Mouse (Mus musculus): ENCODE data around the gene Fopnl.

The Fopnl gene

DNA sequence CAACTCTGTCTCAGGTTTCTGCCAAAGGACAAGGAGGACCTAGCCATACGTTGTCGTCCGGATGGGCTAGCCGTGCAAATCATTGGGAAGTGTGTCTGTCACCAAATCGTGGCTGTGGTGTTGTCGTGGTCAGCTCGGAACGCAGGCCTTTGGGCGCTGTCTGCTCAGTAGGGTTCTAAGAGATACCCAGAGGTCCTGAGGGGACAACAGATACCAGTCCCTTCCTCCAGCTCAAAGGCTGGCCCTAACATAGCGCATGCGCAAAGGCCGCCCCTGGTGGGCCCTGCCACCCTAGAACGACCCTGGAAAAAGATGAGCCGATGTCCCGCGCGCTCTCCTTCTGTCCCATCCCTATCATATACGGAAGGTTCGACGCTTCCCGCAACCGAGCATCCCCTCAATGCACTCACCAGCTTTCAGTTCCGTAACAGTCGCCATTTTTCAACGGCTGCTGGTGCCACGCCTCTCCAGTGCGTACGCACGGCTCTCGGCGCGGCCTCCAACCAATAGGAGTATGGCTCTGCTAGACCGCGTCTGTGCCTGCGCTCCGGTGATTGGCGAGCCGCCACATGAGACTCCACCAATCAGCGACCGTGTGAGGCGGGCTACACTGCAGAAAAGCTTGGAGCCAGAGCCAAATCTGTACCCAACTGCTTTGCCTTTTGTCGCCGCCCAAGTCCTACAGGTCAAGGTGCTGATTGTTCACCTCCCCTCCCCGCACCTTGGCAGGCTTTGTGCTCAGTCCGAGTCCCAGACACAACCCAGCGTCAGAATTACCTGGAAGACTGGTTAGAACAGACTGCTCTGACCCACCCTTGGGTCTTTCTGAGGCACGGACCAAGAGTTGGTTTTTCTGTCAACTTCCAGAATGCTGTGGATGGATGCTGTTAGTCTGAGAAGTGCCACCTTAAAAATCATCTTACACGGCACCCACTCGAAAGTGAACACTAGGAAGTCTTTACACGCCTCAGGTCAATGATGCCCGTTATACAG is at the start of gene Fopnl:
Gene Fopnl, minus strand, starts transcription at position 522 of the 993 bp plus-strand sequence.
- ATAC-seq (ENCODE audit: low TSS enrichment) = peak; percentile 98

DNA sequence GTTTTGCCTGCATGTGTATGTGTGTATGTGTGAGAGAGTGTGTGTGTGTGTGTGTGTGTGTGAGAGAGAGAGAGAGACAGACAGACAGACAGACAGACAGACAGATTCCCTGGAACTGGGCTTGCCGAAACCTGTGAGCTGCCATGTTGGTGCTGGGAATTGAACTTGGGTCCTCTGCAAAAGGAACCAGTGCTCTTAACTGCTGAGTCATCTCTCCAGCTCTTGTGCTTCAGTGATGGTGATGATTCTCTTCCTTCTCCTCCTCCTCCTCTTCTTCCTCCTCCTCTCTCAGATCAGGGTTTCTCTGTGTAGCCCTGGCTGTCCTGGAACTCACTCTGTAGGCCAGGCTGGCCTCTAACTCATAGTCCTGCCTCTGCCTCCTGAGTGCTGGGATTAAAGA is 48.8 kb upstream of the Fopnl start:
- no peak for ATAC-seq (ENCODE audit: low TSS enrichment)

DNA sequence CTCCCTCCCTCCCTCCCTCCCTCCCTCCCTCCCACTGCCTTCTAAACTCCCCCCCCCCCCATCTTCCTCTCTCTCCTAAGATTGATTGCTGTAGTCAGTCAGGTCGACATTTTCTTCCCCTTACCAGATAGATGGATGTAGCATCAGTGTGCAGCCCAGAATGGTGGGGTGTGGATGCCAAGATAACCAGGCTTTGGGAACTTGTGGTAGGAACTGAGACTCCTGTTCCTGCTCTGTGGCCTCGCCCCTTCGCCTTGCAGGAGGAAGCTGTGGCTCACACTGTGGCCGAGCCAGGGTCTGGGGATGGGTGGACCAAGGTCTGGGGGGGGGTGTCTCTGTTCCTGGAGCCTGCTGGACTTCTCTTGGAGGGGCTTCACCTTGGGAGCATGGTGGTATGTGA is 48.3 kb upstream of the Fopnl start:
- ATAC-seq (ENCODE audit: low TSS enrichment) = no peak

DNA sequence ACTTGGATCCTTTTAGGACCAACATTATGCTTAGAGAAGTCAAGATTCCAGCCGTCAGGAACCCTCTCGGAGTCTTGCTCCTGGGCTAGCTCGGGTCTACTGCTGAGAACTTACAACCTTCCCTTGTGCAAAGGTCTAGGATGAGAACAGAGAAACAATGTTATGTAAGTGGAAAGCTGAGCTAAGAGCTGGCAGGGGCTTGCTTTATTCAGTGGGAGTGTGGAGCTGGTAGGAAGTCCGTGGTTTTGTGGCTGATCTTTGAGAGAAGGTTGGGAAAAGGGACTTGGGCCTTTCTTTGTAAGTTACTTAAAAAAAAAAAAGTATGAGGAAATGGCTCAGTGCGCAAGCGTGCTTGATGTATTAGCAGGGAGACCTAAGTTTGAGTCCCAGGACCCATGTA is 46.9 kb upstream of the Fopnl start:
- ATAC-seq (ENCODE audit: low TSS enrichment) = no peak

DNA sequence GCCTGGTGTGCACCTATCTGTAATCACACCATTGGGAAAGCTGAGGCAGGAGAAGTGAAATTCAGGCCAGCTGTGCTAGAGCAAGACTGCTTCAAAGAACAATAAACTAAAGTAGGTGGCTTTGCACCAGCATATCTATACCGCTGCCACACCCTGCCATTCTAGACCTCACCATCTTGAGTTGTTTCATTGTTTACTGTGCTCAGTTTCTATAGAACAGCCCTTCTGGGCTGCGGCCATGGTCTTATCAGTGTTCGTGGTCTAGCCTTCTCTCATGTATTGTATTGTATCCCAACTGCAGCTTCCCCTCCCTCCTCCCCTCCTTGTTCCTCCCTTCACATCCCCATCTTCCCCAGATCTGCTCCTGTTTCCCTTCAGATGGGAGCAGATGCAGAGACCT is 46.3 kb upstream of the Fopnl start:
- no peak for ATAC-seq (ENCODE audit: low TSS enrichment)

DNA sequence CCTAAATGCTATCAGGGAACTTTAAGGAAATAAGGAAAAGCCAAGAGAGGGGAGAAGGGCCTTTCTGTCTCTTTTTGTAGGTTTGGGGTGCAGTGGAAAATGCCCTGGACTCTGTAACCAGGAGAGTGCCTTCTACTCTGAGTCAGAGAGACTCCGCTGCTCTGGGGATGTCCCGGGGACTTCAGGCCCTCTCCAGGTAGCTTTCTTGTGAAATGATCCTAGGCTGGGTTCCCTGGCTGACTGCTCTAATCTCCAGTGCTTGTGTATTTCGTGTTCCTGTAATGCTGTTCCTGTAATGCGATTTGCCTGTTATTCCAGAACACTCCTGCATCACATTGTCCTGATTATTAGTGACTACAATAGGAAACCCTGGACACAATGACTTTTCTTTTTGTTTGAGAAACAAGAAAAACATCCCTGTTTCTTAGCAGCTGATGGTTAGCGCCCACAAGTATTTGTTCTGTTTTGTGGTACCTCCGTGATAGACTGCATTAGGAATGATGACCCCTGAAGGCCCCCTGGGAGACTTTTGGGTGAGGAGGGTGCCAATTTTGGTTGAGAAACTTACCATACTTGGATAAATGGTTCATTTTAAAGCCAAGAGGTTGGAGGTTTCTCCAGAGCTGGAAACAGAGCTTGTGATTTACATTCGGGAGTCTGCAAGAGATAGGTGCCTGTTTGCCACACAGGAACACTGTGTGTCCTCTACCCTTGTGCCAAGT is 45.1 kb upstream of the Fopnl start:
- ATAC-seq (ENCODE audit: low TSS enrichment) = peak; percentile 32

DNA sequence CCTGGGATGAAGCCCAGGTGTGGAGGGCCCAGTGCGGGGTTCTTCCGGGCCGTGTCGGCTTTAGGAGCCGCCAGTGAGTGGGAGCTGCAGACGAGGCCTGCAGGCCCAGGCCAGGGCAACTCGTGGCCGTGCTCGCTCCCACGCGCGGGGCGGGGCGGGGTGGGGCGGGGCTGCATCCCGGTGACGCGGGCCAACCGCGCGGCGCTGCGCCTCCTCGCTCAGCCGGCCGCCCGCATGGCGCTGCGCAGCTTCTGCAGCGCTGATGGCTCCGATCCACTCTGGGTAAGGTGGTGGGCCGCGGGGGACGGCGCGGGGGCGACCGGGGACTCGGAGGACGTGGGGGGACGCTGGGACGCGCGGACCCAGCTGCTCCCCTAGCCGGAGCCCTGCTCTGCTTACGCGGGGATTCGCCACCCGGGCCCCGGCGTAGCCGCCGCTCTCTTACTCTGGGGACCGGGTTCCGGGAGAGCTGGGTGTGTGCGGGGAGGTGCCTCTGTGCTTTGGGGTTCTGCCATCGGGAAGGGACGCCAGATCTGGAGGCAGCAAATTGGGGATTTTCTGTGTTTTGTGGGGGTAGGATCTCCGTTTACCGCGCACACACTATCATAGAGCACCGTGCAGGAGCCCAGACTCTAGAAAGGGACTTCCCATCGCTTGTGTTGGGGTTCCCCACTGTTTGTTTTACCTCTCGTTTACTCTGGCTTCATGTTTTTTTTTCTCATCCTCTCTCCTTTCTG is 44.3 kb upstream of the Fopnl start, which contains the start of gene Abcc1:
Gene Abcc1, plus strand, starts transcription at position 197 of the 737 bp plus-strand sequence.
- ATAC-seq (ENCODE audit: low TSS enrichment) = peak; percentile 92

DNA sequence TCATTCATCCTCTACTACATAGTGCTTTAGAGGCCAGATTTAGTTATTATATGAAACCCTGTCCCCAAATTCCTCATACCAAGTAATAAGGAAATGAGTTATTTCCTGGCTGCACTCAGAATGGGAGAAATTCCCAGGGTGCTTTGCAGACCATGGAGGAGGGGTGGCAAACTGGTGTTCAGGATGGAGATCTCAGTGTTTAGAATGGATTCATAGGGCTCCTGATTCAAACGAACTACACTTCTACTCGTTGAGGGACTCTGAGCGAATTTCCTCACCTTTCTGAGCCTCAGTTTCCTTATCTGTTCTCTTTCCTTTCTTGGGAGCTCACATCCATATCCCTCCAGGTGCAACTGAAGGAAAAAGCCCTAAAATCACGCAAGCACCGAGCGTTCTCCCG is 43.7 kb upstream of the Fopnl start:
- ATAC-seq (ENCODE audit: low TSS enrichment) = peak; percentile 57

DNA sequence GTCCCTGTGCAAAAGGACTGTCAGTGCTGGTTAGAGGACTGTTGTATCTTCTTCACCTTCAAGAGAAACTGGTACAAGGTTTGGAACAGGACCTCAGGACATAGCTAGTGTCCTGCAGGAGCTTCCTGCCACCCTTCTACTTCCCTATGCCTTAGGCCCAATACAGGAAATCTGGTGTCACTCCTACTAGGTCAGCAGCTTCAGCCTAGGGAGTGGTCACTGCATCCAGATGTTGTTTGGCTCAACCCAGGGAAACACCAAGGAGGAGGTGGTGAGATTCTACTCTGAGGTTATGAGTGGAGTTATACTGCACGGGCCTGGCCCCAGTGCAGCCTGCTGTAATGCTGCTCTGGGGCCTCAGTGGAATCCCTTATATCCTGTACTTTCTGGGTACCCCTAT is 41.3 kb upstream of the Fopnl start:
- ATAC-seq (ENCODE audit: low TSS enrichment) = no peak

DNA sequence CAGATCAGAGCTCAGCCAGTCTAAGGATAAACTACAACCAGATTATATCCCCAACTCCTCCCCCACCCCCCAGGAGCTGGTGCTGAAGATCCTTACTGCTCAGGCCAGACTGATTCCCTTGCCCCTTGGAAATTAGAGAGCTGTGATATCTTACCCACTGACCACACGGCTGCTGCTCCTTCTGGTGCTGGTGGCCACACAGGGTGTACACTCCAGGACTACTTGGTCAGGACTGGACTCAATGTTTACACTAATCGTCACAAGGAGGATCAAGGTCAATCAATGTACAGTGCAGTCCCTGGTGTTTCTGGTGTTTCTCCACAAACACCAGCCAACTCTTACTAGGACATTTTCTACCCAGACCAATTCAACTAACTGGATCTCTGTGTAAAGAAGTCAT is 40.7 kb upstream of the Fopnl start:
- ATAC-seq (ENCODE audit: low TSS enrichment) = no peak

DNA sequence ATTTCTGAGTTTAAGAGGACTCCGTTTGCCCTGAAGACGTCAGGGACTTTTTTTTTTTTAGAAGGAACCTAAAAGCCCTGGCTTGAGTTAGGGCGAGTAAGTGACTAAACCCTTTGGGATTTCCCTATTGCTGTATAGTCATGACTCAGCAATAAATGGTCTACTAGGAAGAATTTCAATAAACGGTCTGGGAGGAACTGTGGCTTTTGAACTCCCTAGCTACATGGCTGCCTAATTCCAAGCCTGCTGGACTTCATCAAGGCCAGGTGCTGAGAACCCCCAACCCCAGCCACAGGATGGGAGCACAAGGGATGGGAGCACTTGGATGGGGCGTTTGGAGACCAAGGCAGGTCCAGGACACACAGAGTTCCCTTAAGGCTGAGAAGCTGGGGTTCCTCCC is 35.5 kb upstream of the Fopnl start:
- no peak for ATAC-seq (ENCODE audit: low TSS enrichment)

DNA sequence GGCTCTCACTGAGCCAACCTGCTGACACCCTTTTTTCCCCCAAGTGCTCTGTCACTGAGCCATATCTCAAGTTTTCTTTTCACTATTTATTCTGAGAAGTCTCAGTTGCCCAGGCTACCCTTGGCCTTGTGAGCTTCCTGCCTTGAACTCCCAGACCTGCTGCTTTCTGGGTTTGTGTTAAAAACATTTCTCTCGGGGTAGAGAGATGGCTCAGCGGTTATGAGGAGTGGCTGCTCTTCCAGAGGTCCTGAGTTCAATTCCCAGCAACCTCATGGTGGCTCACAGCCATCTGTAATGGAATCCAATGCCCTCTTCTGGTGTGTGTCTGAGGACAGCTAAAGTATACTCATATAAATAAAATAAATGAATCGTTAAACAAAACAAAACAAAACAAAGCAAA is 35.0 kb upstream of the Fopnl start:
- ATAC-seq (ENCODE audit: low TSS enrichment) = no peak

DNA sequence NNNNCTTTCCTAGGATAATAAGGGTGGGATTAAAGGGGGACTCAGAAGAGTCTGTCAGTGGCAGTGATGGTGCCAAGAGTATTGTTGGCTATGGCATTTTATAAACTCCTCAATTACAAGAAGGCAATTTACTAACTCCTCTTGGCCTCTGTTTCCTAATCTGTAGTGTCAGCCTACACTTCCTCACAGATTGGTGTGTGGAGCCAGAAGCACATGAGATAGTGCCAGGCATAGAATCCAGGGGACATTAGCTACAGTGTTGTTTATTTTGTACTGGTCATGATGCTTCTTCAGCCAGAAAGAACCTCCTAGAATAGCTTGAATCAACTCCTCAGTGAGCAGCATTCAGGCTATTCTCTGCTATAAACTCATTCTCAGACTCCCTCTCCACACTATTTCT is 34.4 kb upstream of the Fopnl start:
- ATAC-seq (ENCODE audit: low TSS enrichment) = no peak

DNA sequence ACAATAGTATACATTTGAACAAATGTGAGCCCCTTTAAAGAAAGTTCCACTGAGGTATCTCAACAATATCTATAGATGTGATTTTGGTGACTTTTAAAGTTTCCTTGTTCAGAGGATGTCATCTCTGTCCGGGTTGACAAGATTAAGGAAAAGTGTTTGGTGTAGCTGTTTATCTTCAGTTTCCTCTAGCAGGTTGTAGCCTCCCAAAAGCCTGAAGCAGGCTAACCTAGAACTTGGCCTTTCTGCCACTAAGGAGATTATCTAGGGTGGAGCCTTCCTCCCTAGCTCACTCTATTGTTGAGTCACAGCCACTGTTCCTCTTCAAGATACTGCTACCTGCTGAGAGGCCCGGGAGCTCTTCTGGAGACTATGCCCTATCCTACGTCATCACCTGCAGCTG is 27.8 kb upstream of the Fopnl start:
- ATAC-seq (ENCODE audit: low TSS enrichment) = no peak

DNA sequence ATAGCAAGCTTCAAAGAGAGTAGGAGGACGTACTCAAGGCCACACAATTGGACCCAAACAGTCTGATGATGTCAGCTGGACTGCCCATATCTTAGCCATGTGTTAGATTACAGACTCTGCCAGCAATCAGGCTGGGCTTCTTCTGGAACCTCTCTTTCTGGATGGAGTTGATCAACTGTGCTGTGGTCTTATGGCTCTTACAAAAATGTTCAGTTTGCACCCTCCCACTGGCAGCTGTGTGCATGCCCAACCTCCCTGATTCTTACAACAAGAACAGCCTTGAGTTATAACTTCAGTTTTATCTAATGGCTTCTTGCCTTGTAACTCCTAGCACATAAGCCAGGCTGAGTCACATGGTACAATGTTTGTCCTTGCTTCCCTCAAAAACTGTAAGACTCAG is 11.0 kb upstream of the Fopnl start:
- no peak for ATAC-seq (ENCODE audit: low TSS enrichment)

DNA sequence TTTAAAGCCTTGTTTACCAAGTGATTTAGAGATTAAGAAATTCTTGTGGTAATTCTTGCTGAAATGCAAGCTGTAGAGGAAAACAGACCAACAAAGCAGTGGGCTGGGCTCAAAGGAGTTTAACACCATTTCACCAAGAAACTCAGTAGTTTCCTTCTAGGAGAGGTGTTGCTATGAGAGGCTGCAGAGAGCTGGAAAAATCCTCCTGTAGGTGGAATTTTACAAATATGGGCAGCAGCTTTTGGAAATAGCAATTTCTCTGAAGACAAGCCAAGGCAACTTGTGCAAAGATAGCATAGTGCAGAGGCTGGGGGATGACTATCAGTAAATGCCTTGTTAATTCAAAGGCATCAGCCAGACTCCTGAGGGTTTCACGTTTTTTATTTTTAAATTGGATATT is 3.3 kb upstream of the Fopnl start:
- ATAC-seq (ENCODE audit: low TSS enrichment) = peak; percentile 62

DNA sequence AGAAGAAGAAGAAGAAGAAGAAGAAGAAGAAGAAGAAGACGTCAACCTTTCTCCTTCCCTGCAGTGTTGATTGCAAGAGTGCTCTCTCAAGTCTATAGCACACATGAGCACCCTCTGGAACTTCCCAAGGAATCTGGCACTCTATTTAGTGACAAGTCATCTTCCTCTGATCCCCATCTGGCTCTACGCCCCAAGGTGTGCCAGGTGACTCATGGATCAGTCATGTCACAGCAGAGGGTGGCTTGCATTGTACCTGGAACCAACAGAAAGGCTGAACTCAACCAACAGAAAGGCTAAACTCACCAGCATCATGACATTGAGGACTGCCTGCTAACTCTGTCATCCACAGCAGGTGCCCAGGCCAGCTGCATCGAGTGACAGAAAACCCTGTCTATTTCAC is 2.5 kb upstream of the Fopnl start:
- no peak for ATAC-seq (ENCODE audit: low TSS enrichment)

DNA sequence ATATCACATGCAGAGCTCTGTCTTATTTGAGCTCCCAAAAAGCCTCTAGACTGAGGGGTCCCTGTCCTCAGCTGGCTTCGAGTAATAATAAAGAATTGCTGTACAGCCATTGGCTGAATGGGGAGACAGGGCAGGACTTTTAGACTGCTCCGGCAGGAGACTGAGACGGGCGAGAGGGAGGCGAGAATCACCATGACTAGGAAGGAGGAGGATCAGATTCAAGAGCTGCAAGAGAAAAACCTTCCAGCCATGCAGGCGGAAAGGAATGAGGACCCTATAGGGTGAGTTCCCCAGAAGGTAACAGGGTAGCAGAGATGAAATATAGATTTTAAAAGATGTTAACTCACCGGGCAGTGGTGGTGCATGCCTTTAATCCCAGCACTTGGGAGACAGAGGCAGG is 4.3 kb downstream of the Fopnl start:
- ATAC-seq (ENCODE audit: low TSS enrichment) = no peak

DNA sequence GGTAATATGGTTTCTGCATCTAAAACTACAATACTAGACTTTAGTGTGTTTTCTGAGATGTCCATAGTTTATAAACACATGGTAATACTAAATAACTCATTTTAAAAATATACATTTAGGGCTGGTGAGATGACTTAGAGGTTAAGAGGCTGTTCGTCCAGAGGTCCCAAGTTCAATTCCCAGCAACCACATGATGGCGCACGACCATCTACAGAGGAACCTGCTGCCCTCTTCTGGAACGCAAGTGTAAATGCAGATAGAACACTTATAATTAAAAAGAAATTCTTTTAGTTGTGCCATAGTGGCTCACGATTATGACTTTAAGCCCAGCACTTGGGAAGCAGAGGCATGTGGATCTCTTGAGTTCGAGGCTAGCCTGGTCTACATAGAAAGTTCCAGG is 5.8 kb downstream of the Fopnl start:
- ATAC-seq (ENCODE audit: low TSS enrichment) = no peak

DNA sequence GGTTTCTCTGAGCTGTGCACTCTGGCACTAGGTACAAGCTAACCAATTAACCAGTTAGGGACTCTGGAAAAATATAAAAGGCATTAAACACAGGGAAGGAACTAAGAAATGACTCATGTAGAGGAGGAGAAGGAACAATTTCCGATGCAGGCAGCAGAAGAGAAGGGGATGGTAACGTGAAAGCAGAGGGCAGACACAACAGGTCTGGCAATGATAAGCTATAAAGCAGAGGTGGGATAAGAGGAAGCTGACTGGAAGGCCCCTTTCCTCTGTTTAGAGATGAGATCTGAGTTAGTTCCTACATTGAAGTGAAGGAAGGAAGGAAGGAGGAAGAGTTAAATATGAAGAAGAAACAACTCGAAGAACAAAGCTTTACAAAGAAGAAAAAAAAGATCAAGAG is 7.4 kb downstream of the Fopnl start:
- no peak for ATAC-seq (ENCODE audit: low TSS enrichment)

DNA sequence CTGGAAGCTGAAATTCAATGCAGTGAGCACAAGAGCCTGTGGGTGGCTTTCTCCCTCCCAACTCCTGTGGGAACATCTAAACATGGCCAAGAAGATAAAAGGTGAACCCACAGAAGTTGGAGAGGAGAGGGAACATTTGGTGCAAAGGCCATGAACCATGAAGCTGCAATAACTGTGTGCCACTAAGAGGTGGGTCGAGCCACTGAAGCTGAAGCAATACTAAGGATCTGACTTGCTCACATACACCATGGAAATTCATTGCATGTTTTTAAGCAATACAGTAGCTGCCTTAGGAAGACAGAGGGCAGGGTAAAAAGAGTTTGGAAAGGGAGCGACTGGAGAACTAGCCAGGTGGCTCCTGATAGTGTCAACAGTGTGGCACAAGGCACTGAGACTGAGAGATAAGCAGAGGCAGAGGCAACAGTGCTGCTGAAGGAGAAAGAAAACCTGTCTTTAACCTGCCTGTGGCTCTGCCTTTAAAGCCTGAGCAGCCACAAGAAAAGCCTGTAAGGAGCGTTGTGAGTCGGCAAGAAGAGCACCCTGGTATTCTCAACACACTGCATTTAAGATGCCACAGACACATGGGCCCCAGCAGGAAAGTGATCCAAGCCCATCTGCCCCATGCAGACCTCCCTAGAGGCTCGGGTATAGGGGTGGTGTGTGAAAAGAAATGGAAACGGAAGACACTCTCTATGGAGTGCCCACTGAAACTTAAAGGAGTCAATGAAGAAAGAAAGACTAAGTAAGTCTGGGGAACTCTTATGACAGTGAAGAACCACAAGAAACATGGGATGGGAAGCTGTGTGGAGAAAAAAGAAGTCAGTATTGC is 8.7 kb downstream of the Fopnl start:
- ATAC-seq (ENCODE audit: low TSS enrichment) = no peak
